Mouse (Mus musculus) right cerebral cortex, postnatal 4 days (tissue): ENCODE measurements around the gene Ssh1.

ENCODE experiments used
- DNase-seq: peaks from one replicate; pipeline ENCODE4 v3.0.0-alpha.2; 2022

The Ssh1 gene

DNA sequence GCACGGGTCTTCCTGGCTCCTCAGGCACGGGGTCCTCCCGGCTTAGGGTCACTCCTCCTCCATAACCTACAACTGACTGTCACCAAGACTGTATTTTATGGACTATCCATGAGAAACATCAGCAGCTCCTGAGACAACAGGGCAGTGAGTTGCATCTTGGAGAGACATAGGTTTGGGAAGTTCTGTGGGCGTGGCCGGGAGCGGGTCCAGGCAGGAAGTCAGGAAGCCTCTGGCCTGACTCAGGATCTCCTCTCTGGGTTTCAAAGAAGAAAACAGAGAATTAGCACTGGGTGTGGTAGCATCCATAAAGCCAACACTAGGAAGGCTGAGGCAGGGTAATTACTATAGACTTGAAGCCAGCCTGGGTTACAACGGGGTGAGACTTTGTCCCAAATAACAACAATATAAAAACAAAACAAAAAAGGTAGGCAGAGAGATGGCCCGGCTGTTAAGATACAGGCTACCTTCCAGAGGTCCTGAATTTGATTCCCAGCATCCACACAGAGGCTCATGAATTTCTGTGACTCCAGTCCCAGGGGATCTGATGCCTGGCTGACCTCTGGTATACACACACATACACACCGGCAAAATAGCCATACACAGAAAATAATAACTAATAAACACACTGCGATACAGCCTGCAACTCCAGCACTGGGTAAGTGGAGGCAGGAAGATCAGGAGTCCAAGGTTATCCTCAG lies 63.6 kb downstream of the Ssh1 start:
- DNase-seq = no peak

DNA sequence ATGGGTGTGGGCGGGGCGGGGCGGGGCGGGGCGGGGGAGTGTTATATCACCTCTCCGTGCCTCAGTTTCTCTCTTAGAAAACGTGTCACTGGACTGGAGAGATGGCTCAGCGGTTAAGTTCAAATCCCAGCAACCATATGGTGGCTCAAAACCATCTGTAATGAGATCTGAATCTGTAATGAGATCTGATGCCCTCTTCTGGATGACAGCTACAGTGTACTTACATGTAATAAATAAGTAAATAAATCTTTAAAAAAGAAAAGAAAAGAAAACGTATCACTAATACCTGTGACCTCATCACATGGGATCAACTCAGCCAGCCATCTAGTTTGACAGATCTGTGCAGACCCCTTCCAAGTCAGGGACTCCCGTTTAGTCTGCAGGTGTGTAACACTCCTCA lies 64.2 kb downstream of the Ssh1 start:
- DNase-seq = no peak

DNA sequence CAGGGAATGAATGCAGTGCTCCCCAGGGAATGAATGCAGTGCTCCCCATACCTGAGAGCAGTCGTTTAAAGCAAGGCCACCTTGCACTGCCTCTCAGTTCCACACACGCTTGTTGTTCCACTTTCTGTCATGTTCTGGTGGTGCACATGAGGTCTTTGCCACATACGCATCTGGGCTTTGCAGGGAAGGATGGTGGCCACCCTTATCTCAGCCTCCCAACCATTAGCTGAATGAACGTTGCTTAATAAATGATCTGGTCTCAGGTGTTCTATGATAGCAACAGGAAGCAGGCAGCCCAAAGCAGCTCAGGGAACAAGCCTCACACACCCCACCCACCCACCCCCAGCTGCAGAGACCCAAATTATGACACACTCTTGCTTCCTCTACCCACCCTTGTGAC lies 69.1 kb downstream of the Ssh1 start:
- DNase-seq = no peak

DNA sequence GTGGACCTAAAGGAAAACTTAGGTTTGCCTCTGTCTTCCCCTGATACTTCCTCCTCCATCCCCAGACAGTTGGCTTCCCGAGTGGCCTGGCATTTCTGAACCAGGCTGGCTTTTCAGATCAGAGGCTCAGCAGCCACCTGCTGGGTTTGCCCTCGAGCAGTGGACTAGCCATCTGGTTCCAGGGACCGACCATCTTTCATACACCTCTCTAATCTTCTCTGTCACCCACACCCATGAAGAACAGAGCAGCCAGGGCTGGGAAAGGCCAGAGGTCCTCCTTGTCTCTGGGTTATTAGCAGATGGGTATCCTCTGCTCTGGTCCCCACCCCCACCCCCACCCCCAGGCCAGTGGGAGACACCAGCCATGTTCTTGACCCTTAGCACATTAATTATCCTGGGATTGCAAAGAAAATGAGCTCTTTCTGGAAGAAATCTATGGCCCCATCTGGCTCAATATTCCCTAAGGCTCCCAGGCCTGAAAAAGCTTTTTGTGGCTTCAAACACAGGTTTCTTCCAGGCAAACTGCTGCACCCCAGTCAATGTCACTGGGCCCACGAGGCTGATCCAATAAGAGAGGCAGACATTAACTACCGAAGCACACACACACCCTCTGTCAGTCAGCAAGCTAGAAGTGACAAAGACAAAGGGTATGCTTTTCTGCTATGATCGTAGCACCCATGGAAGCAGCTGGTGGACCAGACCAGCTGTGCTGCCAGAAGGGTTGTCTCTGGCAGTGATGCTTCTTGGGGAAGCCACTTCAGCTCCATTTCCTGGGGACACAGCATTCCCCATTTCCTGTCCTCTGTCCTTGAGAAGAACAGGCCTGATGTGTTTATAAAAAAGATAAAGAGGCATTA lies 72.2 kb downstream of the Ssh1 start:
- no peak for DNase-seq

DNA sequence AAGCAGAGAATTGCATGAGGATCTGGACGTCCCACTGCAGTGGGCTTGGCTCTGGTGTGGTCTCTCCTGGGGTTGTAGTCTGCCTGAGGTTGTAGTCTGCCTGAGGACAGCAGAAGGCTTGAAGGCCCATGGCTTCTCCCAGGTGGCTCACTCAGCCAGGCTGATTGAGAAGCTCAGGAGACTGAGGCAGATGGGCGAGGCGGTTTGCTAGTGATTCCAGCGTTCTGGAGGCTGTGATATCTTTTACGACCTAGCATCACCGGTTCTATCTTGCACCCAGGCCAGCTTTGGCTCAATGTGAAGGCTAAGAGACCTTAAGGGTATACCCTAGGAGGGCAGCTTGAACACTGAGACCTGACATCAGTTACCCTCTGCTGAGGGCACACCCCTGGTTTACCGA lies 74.6 kb downstream of the Ssh1 start:
- DNase-seq = no peak

DNA sequence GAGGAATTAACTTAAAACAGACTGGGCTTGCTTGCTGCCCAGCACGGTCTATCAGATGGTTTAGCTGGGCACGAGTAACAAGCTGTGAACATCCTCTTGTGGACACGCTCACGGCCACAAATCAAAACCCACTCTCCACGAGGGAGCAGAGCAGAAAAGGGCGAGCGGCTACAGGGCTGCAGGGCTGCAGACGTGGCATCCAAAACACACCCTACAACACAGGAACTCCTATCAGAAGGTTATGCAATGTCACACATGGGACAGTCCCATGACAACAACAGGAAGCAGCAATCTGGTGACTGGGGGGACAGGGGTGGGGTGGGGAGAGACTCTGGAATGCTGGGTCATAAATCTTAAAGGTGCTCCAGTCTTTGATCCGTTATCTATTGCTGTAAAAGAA lies 75.0 kb downstream of the Ssh1 start:
- DNase-seq = no peak

DNA sequence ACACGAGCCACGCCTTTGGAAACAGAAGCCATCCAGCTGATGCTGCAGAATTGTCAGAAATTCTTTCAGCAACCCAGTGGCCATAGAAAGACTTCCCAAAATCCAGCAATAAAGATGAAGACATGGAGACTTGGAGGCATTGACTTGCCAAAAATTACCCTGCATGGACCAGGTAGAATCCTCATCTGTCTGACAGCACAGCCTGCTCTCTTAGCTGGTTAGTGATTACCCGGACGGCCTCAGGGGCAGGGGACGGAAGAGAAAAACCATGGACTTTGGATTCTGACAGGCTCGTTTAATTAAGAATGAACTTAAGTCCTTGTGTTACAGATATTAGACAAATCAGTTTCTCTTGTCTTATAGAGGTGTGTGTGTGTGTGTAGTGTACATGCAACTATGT lies 83.0 kb downstream of the Ssh1 start:
- no peak for DNase-seq

DNA sequence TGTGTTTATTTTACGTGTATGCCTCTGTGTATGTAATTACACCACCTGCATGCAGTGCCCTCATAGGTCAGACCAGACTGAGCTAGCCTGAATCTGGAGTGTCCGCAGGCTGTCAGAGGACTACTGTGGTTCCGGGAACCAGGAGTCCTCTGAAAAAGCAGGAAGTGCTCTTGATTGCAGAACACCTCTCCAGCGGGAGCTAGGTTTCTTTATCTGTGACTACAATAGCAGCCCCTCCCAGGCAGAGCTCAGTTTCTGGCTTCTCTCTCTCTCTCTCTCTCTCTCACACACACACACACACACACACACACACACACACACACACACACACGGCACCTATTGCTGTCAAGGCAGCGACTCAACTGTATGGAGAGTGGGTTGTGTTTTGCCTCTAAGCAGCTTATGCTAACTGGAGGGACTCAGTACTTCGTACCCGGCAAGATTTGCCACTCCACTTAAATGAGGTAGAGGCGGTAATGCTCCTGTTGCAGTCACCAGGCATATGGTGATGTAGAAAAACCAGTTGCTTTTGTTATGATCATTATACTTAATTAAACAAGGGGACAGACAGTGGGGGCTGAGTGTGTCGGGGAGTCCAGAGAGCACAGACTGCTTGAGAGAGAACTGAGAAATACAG lies 83.5 kb downstream of the Ssh1 start:
- no peak for DNase-seq

DNA sequence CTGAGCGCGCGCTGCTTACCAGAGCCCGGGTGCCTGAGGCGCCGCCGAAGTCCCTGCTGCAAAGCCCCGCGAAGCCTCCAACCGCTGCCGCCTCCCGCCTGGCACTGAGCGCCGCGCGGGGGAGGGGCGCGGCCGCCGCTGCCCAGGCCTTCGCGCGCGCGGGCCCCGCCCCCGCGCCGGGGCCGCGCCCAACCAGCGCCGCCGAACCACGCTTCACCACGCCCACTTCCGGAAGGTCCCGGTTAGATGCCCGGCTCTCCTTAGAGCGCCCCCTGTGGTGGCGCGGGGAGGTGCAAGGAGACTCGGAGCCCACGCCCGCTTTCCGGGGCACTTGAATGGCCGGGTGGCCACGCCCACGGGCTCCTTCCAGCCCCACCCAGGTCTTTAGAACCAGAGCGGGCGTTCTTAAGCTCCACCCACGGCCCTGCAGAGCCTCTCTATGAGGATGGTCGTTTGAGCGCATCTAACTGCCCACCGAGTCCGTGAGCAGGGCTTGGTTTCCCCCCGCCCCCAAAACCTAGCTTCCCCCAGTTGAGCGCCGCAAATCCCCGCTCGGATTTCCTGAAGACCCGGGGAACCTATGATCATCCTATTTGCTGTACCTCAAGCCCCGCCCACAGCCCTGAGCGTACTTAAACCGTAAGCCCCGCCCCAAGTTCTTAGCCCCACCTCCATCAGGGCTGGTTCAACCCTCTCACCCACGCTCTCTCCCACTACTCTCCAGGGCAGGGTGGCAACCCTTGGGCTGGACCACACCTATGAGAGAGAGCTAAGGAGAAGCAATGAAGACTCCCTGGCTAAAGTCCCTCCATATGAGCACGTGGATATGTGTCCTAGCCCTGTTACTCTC lies 84.9 kb downstream of the Ssh1 start, which contains the start of gene Coro1c:
TSS of gene Coro1c (minus strand) at position 167 of the 850 bp plus-strand sequence.
- DNase-seq = peak; percentile 99

DNA sequence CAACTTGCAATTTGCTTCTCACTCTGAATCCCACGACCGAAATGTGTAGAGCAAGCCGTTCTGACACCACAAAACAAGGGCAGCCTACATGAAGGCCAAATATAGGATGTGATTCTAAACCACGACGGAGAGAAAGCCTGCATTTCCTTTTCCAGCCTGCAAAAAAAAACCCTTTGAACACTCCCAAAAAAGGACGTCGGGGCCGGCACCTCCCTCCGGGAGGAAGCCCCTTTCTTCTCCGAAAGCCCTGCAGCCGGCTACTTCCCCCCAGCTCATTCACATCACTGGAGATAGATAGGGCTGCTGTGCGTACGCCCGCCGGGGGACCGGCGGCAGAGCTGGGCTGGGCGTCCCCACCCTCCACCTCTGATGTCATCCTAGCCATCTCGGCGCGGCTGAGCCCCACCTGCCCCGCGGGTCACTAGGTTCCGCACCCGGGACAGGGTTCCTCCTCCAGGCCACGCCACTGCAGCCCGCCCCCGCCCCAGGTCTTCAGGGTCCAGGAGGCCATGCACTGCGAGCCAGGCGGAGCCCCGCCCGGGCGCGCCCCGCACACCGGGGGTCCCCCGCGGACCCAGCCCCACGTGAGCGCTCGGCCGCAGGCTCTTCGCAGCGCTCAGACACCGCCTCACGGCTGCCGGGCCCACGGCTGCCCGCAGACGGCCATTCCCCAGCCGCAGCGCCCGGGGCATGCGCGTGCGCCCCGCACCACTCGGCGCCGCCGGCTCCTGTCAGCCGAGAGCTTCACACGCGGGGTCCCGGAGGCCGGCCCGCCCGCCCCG lies 85.7 kb downstream of the Ssh1 start:
- DNase-seq = peak; percentile 56

DNA sequence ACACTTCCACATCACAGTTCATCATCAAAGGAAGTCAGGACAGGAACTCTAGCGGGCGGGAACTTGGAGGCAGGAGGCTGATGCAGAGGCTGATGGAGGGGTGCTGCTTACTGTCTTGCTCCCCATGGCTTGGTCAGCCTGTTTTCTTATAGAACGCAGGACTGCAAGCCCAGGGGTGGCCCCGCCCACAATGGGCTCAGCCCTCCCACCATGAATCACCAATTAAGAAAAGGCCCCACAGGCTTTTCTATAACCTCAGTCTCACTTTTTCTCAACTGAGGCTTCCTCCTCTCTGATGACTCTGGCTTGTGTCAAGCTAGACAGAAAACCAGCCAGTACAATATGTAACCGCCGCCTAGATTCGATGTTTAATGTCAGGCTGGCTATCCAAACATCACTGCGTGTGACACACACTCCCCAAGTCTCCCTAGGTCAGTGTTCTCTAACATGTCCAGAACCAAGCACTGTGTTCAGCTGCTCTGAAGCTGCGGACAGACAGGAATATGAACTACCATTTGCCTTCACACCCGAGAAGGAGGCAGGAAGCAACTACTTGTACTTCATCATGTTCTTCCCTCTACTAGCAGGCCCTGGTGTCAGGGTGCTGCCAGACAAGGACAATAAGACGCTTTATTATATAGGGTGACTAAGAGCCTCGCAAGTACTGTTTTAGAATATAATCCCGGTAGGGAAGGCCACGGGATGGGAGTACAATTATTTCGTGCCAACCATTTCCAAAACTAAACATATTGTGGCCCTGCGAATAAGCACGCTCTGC lies 86.5 kb downstream of the Ssh1 start:
- no peak for DNase-seq

DNA sequence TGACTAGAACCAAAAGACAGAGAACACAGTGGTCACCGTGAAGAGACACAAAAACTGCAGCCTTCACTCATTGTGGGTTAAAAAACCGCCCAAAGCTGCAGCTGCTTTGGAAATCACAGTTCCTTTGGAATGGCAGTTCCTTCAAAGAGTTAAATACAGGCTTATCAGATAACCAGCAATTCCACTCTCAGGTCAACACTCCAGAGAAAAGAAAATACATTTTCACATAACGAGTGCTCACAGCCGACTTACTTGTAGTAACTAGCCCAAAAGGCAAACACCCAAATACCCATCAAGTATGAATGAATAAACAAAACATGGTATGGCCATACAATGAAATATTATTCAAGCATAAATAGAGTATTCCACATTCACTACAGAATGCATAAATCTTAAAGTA lies 88.7 kb downstream of the Ssh1 start:
- no peak for DNase-seq

DNA sequence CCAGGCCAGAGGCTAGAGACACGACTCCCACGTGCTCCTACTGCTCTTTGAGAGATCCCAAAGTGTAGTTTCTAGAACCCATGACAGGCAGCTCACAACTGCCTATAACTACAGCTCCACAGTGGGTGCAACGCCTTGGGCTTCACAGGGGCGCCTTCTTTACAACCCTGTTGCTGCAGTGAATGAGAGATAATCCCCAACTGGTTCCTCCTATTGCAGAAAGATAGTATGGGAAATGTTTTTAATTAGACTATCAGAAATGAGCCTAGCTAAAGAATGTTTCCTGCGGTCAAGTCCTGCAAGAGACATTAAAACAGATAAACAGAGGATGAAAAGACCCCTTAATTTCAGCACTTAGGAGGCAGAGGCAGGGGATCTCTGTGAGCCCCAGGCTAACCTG lies 90.7 kb downstream of the Ssh1 start:
- DNase-seq = no peak

DNA sequence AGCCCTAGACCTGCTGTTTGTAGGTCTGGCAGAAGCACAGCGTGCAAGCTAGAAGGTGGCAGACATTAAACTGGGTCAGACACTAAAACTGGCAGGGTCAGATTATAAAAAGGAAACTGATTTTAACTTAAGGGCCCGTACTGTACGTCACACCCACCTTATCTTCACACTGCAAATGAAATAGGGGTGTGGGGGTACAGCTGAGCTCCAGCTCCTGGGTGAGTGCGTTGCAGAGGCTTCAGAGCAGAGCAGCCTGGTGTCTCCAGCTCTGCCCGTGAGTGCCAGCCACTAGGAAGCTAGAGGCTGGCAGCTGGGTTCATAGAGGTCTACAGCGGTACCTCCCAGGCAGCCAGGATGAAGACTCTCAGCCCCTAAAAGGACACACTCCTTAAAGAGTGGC lies 91.7 kb downstream of the Ssh1 start:
- no peak for DNase-seq

DNA sequence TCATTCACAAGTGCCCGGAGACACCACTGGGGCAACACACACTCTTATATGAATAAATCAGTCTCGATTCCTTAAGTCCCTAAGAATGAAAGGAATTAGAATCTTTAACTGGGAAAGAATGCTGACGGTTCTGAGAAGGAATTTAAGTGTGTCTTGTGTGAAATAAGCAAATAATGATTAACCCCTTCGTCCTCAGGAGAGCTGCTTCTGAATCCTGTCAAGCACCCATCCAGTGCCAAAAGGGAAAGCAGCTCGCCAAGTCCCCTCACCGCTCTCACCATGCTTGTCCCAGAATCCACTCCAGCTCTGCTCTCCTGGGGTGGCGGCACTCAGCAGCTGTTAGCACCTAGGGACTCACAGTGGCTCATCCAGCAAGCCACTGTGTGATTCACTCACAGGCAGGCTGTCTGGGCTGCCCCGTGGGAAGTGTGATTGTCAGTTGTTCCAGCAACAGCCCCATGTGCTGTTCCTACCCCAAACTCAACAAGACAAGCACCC lies 92.6 kb downstream of the Ssh1 start:
- no peak for DNase-seq

DNA sequence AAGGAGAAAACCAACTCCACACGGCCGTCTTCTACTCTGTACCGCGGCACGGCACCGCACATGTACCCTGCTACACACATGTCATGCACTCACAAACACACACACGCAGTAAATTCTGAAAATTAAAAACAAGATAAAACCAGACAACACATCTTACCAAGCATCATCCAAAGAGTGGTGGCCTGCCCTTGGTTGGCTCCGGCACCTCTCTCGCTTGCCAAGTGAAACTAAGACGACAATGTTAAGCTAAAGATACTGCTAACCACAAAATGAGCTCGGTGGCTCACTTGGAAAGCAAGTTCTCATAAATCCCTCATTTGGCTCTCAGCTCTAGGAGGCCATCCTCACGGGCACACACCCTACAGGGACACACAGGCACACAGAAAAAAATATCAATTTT lies 94.2 kb downstream of the Ssh1 start:
- no peak for DNase-seq

DNA sequence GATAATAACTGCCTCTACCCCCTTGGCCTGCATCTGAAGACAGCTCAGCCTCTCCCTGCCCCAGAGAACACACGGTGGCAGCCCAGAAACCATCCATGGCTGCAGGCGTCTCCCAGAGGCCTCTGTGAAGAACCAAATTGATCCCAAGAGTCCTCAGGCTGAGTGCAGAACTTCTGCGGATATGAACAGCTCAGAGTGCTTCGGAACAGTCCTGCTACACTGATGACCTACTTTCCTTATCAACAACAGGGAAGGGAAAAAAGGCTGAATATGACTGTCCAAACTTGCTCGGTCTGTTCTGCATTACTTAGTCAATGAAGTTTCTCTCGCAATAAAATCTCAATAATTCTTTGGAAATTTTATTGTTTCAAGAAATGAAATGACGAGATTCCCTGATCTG lies 101.7 kb downstream of the Ssh1 start:
- no peak for DNase-seq

DNA sequence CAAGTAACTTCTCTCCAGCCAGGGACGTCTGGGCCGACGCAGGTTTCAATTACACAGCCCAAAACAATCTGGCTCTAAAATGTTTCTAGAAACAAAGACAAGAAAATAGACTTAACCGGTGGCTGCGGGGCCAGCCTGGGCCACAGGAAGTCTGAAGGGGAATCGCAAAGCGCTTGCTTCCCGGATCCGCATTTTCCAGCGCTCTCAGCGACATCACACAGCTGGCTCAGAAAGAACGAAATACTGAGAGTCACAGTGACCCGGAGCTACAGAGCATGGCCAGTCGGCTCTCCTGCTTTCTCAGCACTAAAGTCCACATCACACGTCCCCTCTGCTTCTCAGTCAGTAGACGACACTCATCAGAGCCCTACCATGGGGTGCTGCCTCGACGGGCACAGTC lies 102.8 kb downstream of the Ssh1 start:
- DNase-seq = no peak

DNA sequence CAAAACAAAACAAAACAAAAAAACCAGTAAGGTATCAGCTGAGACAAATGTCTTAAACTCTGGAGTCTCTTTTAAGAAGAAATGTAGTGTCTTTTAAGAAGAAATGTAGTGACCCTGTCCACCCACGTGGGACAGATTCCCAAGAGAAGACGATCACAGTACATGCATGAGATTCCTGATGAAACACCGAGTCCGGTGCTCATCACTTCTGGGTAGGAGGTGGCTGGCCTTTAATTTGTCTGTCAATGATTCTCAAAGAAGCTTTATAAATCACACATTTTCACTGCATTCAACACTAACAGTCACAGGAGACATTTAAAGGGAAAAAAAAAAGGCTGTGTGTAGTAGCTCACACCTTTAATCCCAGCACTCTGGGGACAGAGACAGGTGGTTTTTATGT lies 103.8 kb downstream of the Ssh1 start:
- DNase-seq = no peak

DNA sequence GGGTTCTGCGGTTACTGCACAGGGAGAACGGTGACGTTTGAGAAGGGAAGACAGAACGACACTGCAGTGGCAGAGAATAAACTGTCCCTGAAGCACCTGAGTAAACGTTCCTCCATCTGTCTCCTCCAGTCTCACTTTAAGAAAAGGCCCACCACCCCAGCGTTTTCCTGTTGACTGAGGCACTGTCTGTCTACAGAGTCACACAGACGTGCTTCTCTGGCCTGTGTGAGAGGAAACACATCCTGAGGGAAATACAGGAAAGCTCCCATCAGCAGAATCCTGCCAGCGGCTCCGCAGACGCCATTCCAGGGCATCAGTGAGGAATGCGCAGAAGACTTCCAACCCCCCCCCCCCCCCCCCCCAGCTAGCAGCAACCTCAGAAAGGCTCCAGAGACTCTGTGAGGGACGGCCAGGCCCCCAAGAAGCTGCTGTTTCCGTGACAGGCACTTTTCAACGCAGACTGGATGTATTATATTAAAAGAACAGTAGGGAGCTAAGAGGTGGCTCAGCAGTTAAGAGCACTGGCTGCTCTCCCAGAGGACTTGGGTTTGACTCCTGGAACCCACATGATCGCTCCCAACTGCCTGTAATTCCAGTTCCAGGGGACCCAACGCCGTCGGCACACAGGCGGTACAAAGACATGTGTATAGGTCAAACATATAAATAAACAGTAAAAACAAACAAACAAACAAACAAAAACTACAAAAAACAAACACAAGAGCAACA lies 104.3 kb downstream of the Ssh1 start:
- DNase-seq = no peak
